Mouse (Mus musculus) G1E (cell line): ENCODE measurements at regions not wholly inside any gene's neighbourhood (a gene's known extent, or its start where the extent isn't known, plus 50 kb on each side); places are given as distances from the start of the nearest gene placed in this dataset.

Experiments used
- ATAC-seq: 2 replicates; pipeline ENCODE4 v1.8.0; 2016; ENCODE audit warnings: mild to moderate bottlenecking; ENCODE audit not compliant: insufficient number of reproducible peaks, poor library complexity, low FRiP score, severe bottlenecking; ENCODE audit errors: extremely low read depth
- DNase-seq: peaks from one replicate; pipeline ENCODE4 v3.0.0; 2012; ENCODE audit warnings: low spot score
- H3K27me3 ChIP-seq: 2 replicates; pipeline ENCODE4 v1.6.1; 2012; ENCODE audit warnings: mild to moderate bottlenecking, low read length, inconsistent platforms; ENCODE audit not compliant: insufficient read depth
- H3K36me3 ChIP-seq: replicated peaks from 2 replicates; pipeline ENCODE3; 2012; ENCODE audit warnings: mild to moderate bottlenecking, inconsistent platforms
- H3K4me1 ChIP-seq: 2 replicates; pipeline ENCODE4 v1.6.1; 2012; ENCODE audit warnings: low read depth, low read length, inconsistent platforms, mixed read lengths; ENCODE audit not compliant: insufficient read depth
- H3K4me3 ChIP-seq: 2 replicates; pipeline ENCODE4 v1.5.1; 2012; ENCODE audit warnings: low read depth, mild to moderate bottlenecking, inconsistent platforms, low read length, moderate library complexity, mixed read lengths
- H3K9me3 ChIP-seq: replicated peaks from 2 replicates; pipeline ENCODE4 v1.6.1; 2012; ENCODE audit warnings: inconsistent platforms
- CTCF ChIP-seq: IDR thresholded peaks from 2 replicates; pipeline ENCODE4 v1.5.1; 2012; ENCODE audit warnings: low read depth, low read length, inconsistent platforms, mixed read lengths
- GATA1 ChIP-seq: IDR thresholded peaks from 2 replicates; pipeline ENCODE4 v1.6.1; 2012; ENCODE audit warnings: borderline replicate concordance, low read length, inconsistent platforms, mixed read lengths
- GATA2 ChIP-seq: IDR thresholded peaks from 2 replicates; pipeline ENCODE4 v1.6.1; 2012; ENCODE audit warnings: low read depth, low read length, inconsistent platforms, borderline replicate concordance
- POLR2AphosphoS5 ChIP-seq: IDR thresholded peaks from 2 replicates; pipeline ENCODE4 v1.6.1; 2012; ENCODE audit warnings: low read depth, low read length, inconsistent platforms; ENCODE audit not compliant: insufficient replicate concordance
- TAL1 ChIP-seq: conservative IDR thresholded peaks from 2 replicates; pipeline ENCODE4 v1.6.1; 2012; ENCODE audit warnings: low read depth, low read length, inconsistent platforms, mixed read lengths

DNA sequence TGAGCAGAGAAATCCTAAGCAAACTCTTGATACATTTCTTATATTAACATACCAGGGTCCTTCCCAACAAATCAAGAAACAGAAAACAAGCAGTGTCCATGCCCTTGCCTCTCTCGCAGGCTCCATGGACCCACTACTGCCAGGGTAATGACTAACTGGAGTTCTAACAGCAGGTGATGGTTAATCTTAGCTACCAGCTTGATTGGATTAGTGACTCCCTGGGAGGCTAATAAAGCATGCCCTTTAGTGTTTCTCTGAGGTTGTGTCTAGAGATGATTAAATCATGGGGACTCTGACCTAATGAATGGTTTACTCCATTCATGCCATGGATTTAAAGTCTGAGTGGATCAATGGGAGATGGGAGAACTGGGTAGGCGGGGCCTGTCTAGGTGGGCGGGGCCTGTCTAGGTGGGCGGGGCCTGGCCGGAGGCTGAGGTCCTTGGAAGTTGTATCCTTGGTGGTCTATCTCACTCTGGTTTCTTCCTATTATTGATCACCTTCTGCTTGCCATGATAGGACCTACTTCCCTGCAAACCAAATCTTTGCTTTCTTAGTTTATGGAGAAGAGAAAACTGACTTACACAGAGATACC lies 247.3 kb upstream of the Gadl1 start:
- Histone ChIP-seq H3K27me3 (no peaks in the 10 kb centered on the region), H3K36me3 (no peaks in the 10 kb centered on the region), H3K4me1 (no peaks in the 10 kb centered on the region), H3K9me3 (peaks cover 74% of the 10 kb centered on the region), H3K4me3 (no peak overlapping the region)
- no peak for DNase-seq
- no peak for TF ChIP-seq POLR2AphosphoS5
- no peak for TF ChIP-seq TAL1
- no peak for TF ChIP-seq GATA2
- no peak for TF ChIP-seq GATA1
- TF ChIP-seq CTCF, result no peak
- ATAC-seq, result no peak

DNA sequence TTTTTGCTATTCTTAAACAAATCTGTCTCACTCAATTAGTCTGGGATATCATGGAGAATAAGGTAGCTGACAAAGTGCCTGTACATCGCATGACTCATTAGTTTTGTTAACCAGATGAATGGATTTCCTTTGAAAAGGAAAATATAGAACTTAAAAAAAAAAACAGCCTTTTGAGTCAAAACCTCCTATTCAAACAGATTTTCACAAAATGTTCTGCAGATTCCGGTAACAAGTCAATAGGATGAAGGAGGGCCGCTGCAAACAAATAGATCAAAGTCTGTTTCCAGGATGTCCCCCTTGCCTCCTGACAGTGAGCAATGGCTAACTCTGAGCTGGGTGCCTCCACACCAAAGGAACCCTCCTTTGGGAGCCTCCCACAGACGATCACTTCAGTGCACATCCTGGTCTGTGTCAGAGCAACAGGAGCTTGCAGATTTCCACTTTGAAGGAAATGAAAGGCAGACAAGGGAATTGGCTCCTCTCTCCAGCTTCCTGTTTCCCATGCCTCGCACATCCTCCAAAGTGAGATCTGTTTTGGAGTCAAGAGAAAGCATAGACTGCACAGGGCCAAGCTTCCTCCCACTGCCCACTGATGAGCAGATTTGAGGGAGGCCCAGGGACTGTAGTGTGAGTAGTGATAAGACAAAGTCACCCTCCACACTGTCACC lies 243.8 kb upstream of the Gadl1 start:
- Histone ChIP-seq H3K4me1 (no peaks in the 10 kb centered on the region), H3K9me3 (peaks cover 66% of the 10 kb centered on the region), H3K36me3 (no peaks in the 10 kb centered on the region), H3K27me3 (no peaks in the 10 kb centered on the region), H3K4me3 (no peak overlapping the region)
- ATAC-seq, result no peak
- DNase-seq, result no peak
- TF ChIP-seq TAL1 (no peak), POLR2AphosphoS5 (no peak), GATA2 (no peak)

GRCm38 (mm10) chr9:115666530-115666929 lies 242.7 kb upstream of the Gadl1 start:
- Histone ChIP-seq H3K4me3 (no peak overlapping the region), H3K36me3 (no peaks in the 10 kb centered on the region), H3K27me3 (no peaks in the 10 kb centered on the region), H3K4me1 (no peaks in the 10 kb centered on the region), H3K9me3 (peaks cover 58% of the 10 kb centered on the region)
- DNase-seq (no peak), ATAC-seq (no peak)
- TF ChIP-seq TAL1 (no peak), CTCF (no peak), GATA2 (no peak), GATA1 (no peak), POLR2AphosphoS5 (no peak)

DNA sequence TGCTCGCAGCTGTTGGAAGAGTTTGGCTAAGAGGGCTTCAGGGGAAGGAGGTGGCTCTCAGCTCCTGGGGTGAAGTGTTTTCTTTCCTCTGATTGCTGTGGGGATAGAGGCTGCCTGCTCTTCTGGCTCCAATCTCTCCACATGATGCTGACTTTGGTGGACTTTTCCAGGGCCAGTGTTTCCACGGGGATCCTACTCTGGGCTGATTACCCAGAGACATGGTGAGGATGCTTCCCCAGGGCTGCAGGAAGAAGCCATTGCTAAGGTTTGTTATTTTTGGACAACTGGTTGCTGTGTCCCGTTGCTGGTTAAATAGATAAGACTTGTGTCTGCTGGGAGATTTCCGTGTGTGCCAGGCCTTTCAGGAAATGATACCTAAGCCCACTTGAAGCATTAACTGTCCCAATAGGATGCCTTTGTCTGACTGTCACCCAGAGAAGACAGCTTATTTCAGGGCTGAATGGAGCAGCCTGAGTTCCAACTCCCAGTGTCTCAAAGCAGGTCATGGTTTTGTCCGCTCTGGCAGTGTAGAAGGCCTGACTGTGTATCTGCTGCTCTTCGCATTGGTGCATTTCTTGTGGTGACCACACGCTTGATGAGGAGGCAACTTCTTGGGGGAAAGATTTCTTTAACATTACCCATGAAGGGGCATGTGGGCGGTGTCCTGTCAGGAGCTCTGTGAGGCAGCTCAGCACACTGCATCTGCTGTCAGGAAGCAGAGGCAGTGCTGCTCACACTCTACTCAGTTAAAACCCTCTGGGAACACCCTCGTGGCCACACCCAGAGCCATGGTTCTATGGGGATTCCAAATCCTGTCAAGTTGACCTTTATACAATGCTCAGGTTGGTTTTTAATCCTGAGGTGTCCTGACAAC lies 228.3 kb upstream of the Gadl1 start:
- DNase-seq, result no peak
- no peaks in the 10 kb centered on the region for H3K4me1 ChIP-seq
- peaks cover 53% of the 10 kb centered on the region for H3K9me3 ChIP-seq
- no peaks in the 10 kb centered on the region for H3K27me3 ChIP-seq
- H3K4me3 ChIP-seq, result no peak overlapping the region
- no peak for ATAC-seq
- no peaks in the 10 kb centered on the region for H3K36me3 ChIP-seq
- TF ChIP-seq GATA2, result no peak
- TF ChIP-seq GATA1, result no peak

GRCm38 (mm10) chr9:115681841-115682240 lies 227.4 kb upstream of the Gadl1 start:
- no peaks in the 10 kb centered on the region for H3K27me3 ChIP-seq
- no peak overlapping the region for H3K4me3 ChIP-seq
- no peaks in the 10 kb centered on the region for H3K4me1 ChIP-seq
- ATAC-seq (no peak), DNase-seq (no peak)
- no peaks in the 10 kb centered on the region for H3K36me3 ChIP-seq
- peaks cover 59% of the 10 kb centered on the region for H3K9me3 ChIP-seq
- TF ChIP-seq GATA1 (no peak), TAL1 (no peak), CTCF (no peak), POLR2AphosphoS5 (no peak), GATA2 (no peak)

GRCm38 (mm10) chr9:115683951-115684350 lies 225.3 kb upstream of the Gadl1 start:
- Histone ChIP-seq H3K9me3 (peaks cover 71% of the 10 kb centered on the region), H3K4me3 (no peak overlapping the region), H3K27me3 (no peaks in the 10 kb centered on the region), H3K4me1 (no peaks in the 10 kb centered on the region), H3K36me3 (no peaks in the 10 kb centered on the region)
- DNase-seq (no peak), ATAC-seq (no peak)
- TF ChIP-seq CTCF (no peak), GATA2 (no peak), GATA1 (no peak), TAL1 (no peak), POLR2AphosphoS5 (no peak)
